Mouse (Mus musculus) left cerebral cortex, adult 2 months (tissue): ENCODE measurements at regions not wholly inside any gene's neighbourhood (a gene's known extent, or its start where the extent isn't known, plus 50 kb on each side); places are given as distances from the start of the nearest gene placed in this dataset.
A peak's percentile ranks its signal among the peaks of the same experiment; 100 is the strongest.

ENCODE experiments used
- DNase-seq, 2 experiments: peaks; one replicate each; pipeline ENCODE4 v3.0.0; 2021 to 2022; ENCODE audit warnings: low spot score in 2 of 2, mixed read lengths in 1 of 2; ENCODE audit errors: extremely low spot score in 1 of 2
- H3K27ac ChIP-seq: fragments of 200-600 bp; 2 replicates; pipeline ENCODE4 v1.8.1; 2022
- H3K4me3 ChIP-seq: fragments of 200-600 bp; 2 replicates; pipeline ENCODE4 v1.8.1; 2022
- CTCF ChIP-seq: fragments of 200-600 bp; IDR thresholded peaks from 2 replicates; pipeline ENCODE4 v1.8.1; 2022; ENCODE audit warnings: antibody characterized with exemption, mild to moderate bottlenecking, moderate library complexity
- intact Hi-C: fragments of 180-260 bp; cut with DNase I; formaldehyde crosslinking; loops from one replicate; pipeline ENCODE4 v1.15.1; 2025

- Histone ChIP-seq H3K27ac (no peak overlapping the region), H3K4me3 (no peak overlapping the region)
- DNase-seq = no peak
- no peak for TF ChIP-seq CTCF
- intact Hi-C loops = no loop called here
Observed at GRCm38 (mm10) chr4:12837097-12837426, 665.2 kb upstream of the Fam92a start.

GRCm38 (mm10) chr4:12836326-12837096 is 664.7 kb upstream of the Fam92a start:
- Histone ChIP-seq H3K4me3 (no peak overlapping the region), H3K27ac (no peak overlapping the region)
- no peak for TF ChIP-seq CTCF
- intact Hi-C loops = no loop called here
- DNase-seq = no peak

GRCm38 (mm10) chr4:12826419-12826818 is 654.6 kb upstream of the Fam92a start:
- intact Hi-C loops = no loop called here
- Histone ChIP-seq H3K27ac (no peak overlapping the region), H3K4me3 (no peak overlapping the region)
- no peak for DNase-seq
- no peak for TF ChIP-seq CTCF

- TF ChIP-seq CTCF = no peak
- no peak overlapping the region for H3K4me3 ChIP-seq
- intact Hi-C loops = no loop called here
- no peak for DNase-seq
- H3K27ac ChIP-seq = no peak overlapping the region
Observed at GRCm38 (mm10) chr4:12814251-12814650, 642.4 kb upstream of the Fam92a start.

GRCm38 (mm10) chr4:12801186-12801585 is 629.4 kb upstream of the Fam92a start:
- no peak for TF ChIP-seq CTCF
- H3K27ac ChIP-seq = no peak overlapping the region
- H3K4me3 ChIP-seq = no peak overlapping the region
- intact Hi-C loops = no loop called here
- no peak for DNase-seq

GRCm38 (mm10) chr4:12799564-12799963 is 627.7 kb upstream of the Fam92a start:
- DNase-seq = peak; percentile 16 to 35
- H3K27ac ChIP-seq = peak overlapping the region; percentile 54; the same call in 1 of the 2 replicates
- intact Hi-C loops = no loop called here

GRCm38 (mm10) chr4:12792764-12793422 is 621.1 kb upstream of the Fam92a start:
- TF ChIP-seq CTCF = no peak
- intact Hi-C loops = no loop called here
- Histone ChIP-seq H3K4me3 (no peak overlapping the region), H3K27ac (no peak overlapping the region)
- no peak for DNase-seq

More at GRCm38 (mm10) chr4:12799564-12799963, 627.7 kb upstream of the Fam92a start:
- TF ChIP-seq CTCF = no peak
- H3K4me3 ChIP-seq = no peak overlapping the region

- Histone ChIP-seq H3K4me3 (no peak overlapping the region), H3K27ac (no peak overlapping the region)
- intact Hi-C loops = no loop called here
Observed at GRCm38 (mm10) chr4:12791786-12792674, 620.2 kb upstream of the Fam92a start.

GRCm38 (mm10) chr4:12785840-12786239 is 614.0 kb upstream of the Fam92a start:
- Histone ChIP-seq H3K4me3 (no peak overlapping the region), H3K27ac (no peak overlapping the region)
- intact Hi-C loops = no loop called here
- DNase-seq = no peak
- no peak for TF ChIP-seq CTCF

More at GRCm38 (mm10) chr4:12791786-12792674, 620.2 kb upstream of the Fam92a start:
- TF ChIP-seq CTCF = no peak
- no peak for DNase-seq

- intact Hi-C loops = no loop called here
- no peak for DNase-seq
- Histone ChIP-seq H3K4me3 (no peak overlapping the region), H3K27ac (no peak overlapping the region)
- TF ChIP-seq CTCF = no peak
Observed at GRCm38 (mm10) chr4:12784479-12784878, 612.7 kb upstream of the Fam92a start.

GRCm38 (mm10) chr4:12784068-12784467 is 612.3 kb upstream of the Fam92a start:
- no peak for TF ChIP-seq CTCF
- intact Hi-C loops = no loop called here
- DNase-seq = no peak

More at GRCm38 (mm10) chr4:12784068-12784467, 612.3 kb upstream of the Fam92a start:
- Histone ChIP-seq H3K4me3 (no peak overlapping the region), H3K27ac (no peak overlapping the region)
